ENCODE assay signal across 9 mouse cellular contexts in genomic region chr1:132844088-132844804, GRCm38 (mm10). TPM values are rescaled to one million over a fixed set of nuclear protein-coding genes. Genes with fewer than 3 reads are reported as not detected.
DNase-seq lines count a peak whose midpoint lies in the region; ATAC-seq lines count a peak whose summit lies in the region.
"Had no signal": no experiment of that assay in that cellular context is flagged by ENCODE, and none has a peak within 500 bp of the region (broad histone marks: within the 10 kb centered on the region; RNA-seq: fewer than 3 reads in every experiment).

No protein-coding gene starts in this region.

- WGBS in embryonic facial prominence, embryonic 14.5 days = 87% methylated on average over 20 of the region's 20 CpGs
- 97% methylated on average over 20 of the region's 20 CpGs for WGBS in embryonic facial prominence, embryonic 10.5 days
- WGBS in neural tube, embryonic 14.5 days = 86% methylated on average over 20 of the region's 20 CpGs
- WGBS in heart, embryonic 12.5 days = 80% methylated on average over 20 of the region's 20 CpGs

- H3K27me3 ChIP-seq in embryonic facial prominence, embryonic 14.5 days (replicated peaks; ENCODE audit: control insufficient read depth, insufficient read depth, low read length) = no peaks in the 10 kb centered on the region
- no peaks in the 10 kb centered on the region for H3K27me3 ChIP-seq in embryonic facial prominence, embryonic 10.5 days (replicated peaks; ENCODE audit: low read depth, poor library complexity, severe bottlenecking)
- H3K27me3 ChIP-seq in neural tube, embryonic 14.5 days (ENCODE audit: control insufficient read depth, insufficient read depth, low read length) = no peaks in the 10 kb centered on the region
- no peaks in the 10 kb centered on the region for H3K27me3 ChIP-seq in heart, embryonic 12.5 days (replicated peaks)
- H3K27me3 ChIP-seq: midbrain, embryonic 12.5 days had no signal

- H3K4me2 ChIP-seq in embryonic facial prominence, embryonic 14.5 days (ENCODE audit: low read depth, low read length) = no peak overlapping the region
- no peak overlapping the region for H3K4me2 ChIP-seq in neural tube, embryonic 14.5 days (ENCODE audit: low read depth, low read length)
- H3K4me2 ChIP-seq in heart, embryonic 12.5 days = no peak overlapping the region
- H3K4me2 ChIP-seq: midbrain, embryonic 12.5 days had no signal

- H3K9me3 ChIP-seq in embryonic facial prominence, embryonic 14.5 days (ENCODE audit: control insufficient read depth, low read length) = peaks cover 10% of the 10 kb centered on the region; the same call in 1 of the 2 replicates
- no peaks in the 10 kb centered on the region for H3K9me3 ChIP-seq in embryonic facial prominence, embryonic 10.5 days
- no peaks in the 10 kb centered on the region for H3K9me3 ChIP-seq in neural tube, embryonic 14.5 days (ENCODE audit: control insufficient read depth, low read length)
- peaks cover 10% of the 10 kb centered on the region; the same call in 1 of the 2 replicates for H3K9me3 ChIP-seq in heart, embryonic 12.5 days (replicated peaks)

- no peaks in the 10 kb centered on the region for H3K36me3 ChIP-seq in embryonic facial prominence, embryonic 14.5 days (ENCODE audit: control insufficient read depth, insufficient read depth, low read length)
- H3K36me3 ChIP-seq in embryonic facial prominence, embryonic 10.5 days (replicated peaks) = no peaks in the 10 kb centered on the region
- no peaks in the 10 kb centered on the region for H3K36me3 ChIP-seq in neural tube, embryonic 14.5 days (ENCODE audit: control insufficient read depth, insufficient read depth, low read length)
- H3K36me3 ChIP-seq in heart, embryonic 12.5 days = no peaks in the 10 kb centered on the region
- H3K36me3 ChIP-seq: midbrain, embryonic 12.5 days had no signal

- no peak overlapping the region for H3K4me3 ChIP-seq in embryonic facial prominence, embryonic 14.5 days (ENCODE audit: low read depth, low read length)
- H3K4me3 ChIP-seq in embryonic facial prominence, embryonic 10.5 days = no peak overlapping the region
- H3K4me3 ChIP-seq in neural tube, embryonic 14.5 days (ENCODE audit: low read depth, low read length) = no peak overlapping the region
- no peak overlapping the region for H3K4me3 ChIP-seq in heart, embryonic 12.5 days
- H3K4me3 ChIP-seq: midbrain, embryonic 12.5 days had no signal

- ATAC-seq in embryonic facial prominence, embryonic 14.5 days (ENCODE audit: low read depth) = peak; percentile 78
- peak; percentile 58; the same call in 1 of the 2 replicates for ATAC-seq in neural tube, embryonic 14.5 days (ENCODE audit: low read depth)
- peak; percentile 6; the same call in 1 of the 2 replicates for ATAC-seq in heart, embryonic 12.5 days (ENCODE audit: insufficient number of reproducible peaks, low FRiP score)
- no peak for ATAC-seq in erythroblast, adult 5-6 weeks (replicated peaks; ENCODE audit: low FRiP score, poor library complexity, severe bottlenecking)

- H3K9ac ChIP-seq in embryonic facial prominence, embryonic 14.5 days (ENCODE audit: low read depth, low read length) = no peak overlapping the region
- no peak overlapping the region for H3K9ac ChIP-seq in neural tube, embryonic 14.5 days (replicated peaks; ENCODE audit: low read depth, low read length)
- no peak overlapping the region for H3K9ac ChIP-seq in heart, embryonic 12.5 days
- H3K9ac ChIP-seq: midbrain, embryonic 12.5 days had no signal

- H3K4me1 ChIP-seq in embryonic facial prominence, embryonic 14.5 days (ENCODE audit: control insufficient read depth, insufficient read depth, low read length) = no peaks in the 10 kb centered on the region
- no peaks in the 10 kb centered on the region for H3K4me1 ChIP-seq in embryonic facial prominence, embryonic 10.5 days
- H3K4me1 ChIP-seq in neural tube, embryonic 14.5 days (ENCODE audit: control insufficient read depth, insufficient read depth, low read length) = no peaks in the 10 kb centered on the region
- peaks cover 10% of the 10 kb centered on the region; the same call in 1 of the 2 replicates for H3K4me1 ChIP-seq in heart, embryonic 12.5 days (replicated peaks)
- H3K4me1 ChIP-seq: midbrain, embryonic 12.5 days had no signal

- no peak overlapping the region for H3K27ac ChIP-seq in embryonic facial prominence, embryonic 14.5 days (replicated peaks; ENCODE audit: low read depth, low read length)
- no peak overlapping the region for H3K27ac ChIP-seq in embryonic facial prominence, embryonic 10.5 days (replicated peaks)
- H3K27ac ChIP-seq in neural tube, embryonic 14.5 days (ENCODE audit: low read depth, low read length) = no peak overlapping the region
- no peak overlapping the region for H3K27ac ChIP-seq in heart, embryonic 12.5 days (ENCODE audit: poor library complexity, severe bottlenecking)
- H3K27ac ChIP-seq: midbrain, embryonic 12.5 days had no signal

- DNase-seq in embryonic facial prominence, embryonic 14.5 days (ENCODE audit: low spot score) = peak; percentile 68
- DNase-seq in embryonic facial prominence, embryonic 10.5 days (ENCODE audit: low spot score) = no peak
- no peak for DNase-seq in neural tube, embryonic 10.5 days (ENCODE audit: extremely low spot score, low spot score)
- peak; percentile 79 for DNase-seq in lung, postnatal 10 days
- no peak for DNase-seq in thymus, adult 18-20 months

RNA-seq across cellular contexts. Expression of gene Lrrn2, which starts 35.8 kb away (rescaled TPM):
- polyA plus RNA-seq in embryonic facial prominence, embryonic 14.5 days (2014; fragmentation: Nextera tagmentation; extraction: Ambion mirVana) = 7.0 and 10.2 TPM in 2 replicates
- polyA plus RNA-seq in embryonic facial prominence, embryonic 10.5 days (2016; fragmentation: Nextera tagmentation; extraction: Ambion mirVana) = 3.4 and 3.6 TPM in 2 replicates
- polyA plus RNA-seq in neural tube, embryonic 14.5 days (2014; fragmentation: Nextera tagmentation; extraction: Ambion mirVana) = 35.8 and 38.4 TPM in 2 replicates
- polyA plus RNA-seq in heart, embryonic 12.5 days (2016; fragmentation: Nextera tagmentation; extraction: Ambion mirVana) = 9.8 TPM in 2 replicates
- not detected in 2 replicates for total RNA-seq in erythroblast, adult 5-6 weeks (2015; ENCODE audit: low replicate concordance)
- total RNA-seq in erythroblast, adult 5-6 weeks (2017; ENCODE audit: low replicate concordance) = not detected in 2 replicates

Comparison
In these comparisons a context has a peak if more than half of its experiments do, and no peak if none do; other contexts are left out.
1. DNase-seq: peak in embryonic facial prominence, embryonic 14.5 days (single experiment) and lung, postnatal 10 days (single experiment); none in embryonic facial prominence, embryonic 10.5 days (single experiment), neural tube, embryonic 10.5 days (single experiment) and thymus, adult 18-20 months (0 of 2).